Mouse (Mus musculus) retina, embryonic 14.5 days (tissue): ENCODE measurements at regions not wholly inside any gene's neighbourhood (a gene's known extent, or its start where the extent isn't known, plus 50 kb on each side); places are given as distances from the start of the nearest gene placed in this dataset.
A peak's percentile ranks its signal among the peaks of the same experiment; 100 is the strongest.

Experiments used
- DNase-seq: peaks from one replicate; pipeline ENCODE4 v3.0.0-alpha.2; 2015; ENCODE audit warnings: low spot score

DNA sequence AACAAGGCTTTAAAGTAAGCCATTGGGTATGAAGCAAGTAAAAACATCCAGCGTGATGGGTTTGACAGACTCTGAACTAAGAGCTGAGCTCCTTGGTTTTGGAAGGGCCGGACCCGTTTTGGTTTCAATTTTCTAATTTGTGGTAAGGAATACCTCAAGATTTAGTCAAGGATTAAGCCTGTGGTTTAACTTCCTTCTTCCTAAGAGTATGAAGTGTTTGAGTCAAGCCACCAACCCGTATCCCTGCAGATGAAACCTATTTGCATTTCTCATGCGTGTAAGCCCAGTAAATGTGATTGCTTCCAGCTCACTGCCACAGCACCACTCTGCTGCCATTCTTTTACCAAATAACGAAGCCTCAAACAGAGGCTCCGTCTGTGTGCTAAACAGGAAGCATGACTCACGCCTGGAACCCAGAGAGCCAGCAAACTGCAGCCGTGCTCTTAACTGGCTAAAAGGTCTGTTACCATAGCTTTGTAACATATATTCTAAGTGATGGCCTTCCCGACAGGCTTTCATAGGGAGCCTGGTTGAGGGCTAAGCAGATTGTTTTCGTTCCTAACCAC lies 149.7 kb downstream of the Etv1 start:
- DNase-seq, result peak; percentile 50

DNA sequence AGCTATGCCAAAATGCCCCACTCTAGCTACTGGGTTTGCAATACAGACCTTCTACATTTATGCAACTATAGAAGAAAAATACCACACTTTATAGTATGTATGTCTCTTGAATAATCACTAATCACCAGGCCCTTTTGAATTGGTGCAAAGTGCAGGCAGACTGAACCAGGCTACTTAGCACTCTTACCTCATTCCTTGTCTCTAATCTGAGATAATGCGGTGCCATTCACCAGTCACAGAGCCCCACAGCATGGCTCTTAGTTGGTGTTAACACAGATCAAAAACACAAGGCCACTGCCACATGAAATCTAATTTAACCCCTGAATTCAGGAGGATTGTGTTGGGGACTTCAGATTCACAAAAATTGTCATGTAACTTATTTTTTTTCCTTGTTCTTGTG lies 150.5 kb downstream of the Etv1 start:
- peak; percentile 5 for DNase-seq

DNA sequence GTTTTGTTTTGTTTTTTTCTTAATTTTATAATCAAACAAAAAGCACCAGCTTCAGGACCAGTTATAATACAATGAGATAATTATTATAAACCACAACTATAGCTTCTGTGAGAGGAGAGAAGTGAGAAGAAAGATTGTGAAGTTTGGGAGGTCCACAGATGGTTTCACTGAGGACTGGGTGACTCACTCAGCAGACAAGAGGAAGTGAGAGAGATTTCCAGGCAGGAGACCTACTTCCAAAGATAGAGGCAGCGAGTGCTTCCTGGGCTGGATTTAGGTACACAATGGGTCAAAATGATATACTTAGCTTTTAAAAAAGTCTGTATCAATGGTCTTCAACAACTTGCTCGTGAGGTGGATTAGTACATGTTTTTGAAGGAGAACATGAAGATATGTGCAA lies 152.6 kb downstream of the Etv1 start:
- no peak for DNase-seq

DNA sequence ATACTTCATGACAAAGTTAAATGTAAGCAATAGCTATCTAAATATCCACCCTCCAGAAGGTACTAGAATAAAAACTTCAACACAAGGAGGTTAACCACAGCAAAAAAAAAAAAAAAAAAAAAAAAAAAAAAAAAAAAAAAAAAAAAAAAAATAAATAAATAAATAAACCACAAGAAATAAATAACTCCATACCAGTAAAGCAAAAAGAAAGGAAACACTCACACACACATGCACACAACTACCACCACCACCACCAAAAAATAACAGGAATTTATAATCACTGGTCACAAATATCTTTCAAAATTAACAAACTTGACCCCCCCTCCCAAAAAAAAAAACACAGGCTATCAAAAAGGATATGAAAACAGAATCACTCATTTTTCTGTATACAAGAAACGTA lies 180.4 kb downstream of the Etv1 start:
- DNase-seq, result no peak

DNA sequence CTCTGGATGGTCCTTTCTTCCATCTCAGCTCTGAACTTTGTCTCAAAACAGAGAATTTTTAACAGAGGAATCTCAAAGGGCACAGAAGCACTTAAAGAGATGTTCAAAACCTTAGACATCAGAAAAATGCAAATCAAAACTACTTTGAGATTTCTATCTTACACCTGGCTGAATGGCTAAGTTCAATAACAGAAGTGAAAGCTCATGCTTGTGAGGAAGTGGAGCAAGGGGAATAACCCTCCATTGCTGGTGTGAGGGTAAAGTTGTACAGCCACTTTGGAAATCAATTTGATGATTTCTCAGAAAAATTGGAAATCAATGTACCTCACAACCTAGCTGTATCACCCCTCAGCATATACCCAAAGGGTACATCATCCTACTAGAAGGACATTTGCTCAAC lies 183.1 kb downstream of the Etv1 start:
- no peak for DNase-seq

DNA sequence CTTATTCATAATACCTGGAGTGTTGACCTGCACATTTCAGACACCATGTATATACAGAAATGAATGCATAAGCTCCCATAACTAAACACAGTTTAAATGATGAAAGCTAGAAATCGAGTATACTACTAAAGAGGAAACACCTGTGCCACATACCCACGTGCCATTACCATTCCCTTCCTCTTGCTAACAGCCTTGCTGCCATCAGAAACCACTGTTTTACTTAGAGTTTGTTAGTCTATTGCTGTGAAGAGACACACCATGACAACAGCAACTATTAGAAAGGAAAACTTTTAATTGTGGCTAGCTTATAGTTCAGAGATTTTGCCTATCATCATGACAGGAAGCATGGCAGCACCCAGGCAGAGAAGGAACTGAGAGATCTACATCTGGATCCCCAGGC lies 191.2 kb downstream of the Etv1 start:
- DNase-seq, result no peak

DNA sequence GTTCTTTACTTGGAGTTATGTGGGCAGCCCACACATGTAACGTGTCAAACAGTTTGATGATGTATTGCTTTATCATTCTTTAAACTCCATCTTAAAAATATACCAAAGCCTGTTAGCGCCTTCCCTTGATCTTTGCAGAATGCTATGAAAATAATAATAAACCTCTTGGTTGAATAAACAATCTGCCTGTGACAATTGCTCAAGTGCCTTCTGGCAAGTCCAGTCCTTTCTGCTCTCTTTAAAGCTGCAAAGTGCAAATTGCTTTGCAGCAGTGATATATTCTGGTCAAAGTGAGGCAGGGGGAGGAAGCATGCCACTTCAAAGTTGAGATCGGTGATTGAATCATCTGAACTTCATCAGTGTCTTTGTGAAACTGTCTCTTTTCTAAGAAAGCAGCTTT lies 193.0 kb downstream of the Etv1 start:
- DNase-seq, result no peak

DNA sequence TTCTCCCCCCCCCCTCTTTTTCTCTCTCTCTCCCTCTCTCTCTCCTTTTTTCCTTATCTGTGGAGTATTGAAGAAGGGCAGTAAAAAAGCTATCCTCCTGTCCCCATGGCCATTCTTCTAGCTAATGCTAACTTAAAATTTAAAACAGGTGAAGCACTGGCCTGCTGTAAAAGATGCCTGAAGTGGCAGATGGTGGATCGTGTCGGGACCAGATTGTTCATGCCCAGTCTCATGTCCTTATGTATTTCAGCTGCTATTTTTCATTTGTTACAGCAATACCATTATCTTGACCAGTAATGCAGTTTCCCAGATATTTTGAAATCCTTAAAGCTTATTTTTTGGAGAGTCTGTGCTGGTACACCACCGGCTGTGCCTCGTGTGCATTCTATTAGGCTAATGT lies 196.3 kb downstream of the Etv1 start:
- DNase-seq, result no peak

DNA sequence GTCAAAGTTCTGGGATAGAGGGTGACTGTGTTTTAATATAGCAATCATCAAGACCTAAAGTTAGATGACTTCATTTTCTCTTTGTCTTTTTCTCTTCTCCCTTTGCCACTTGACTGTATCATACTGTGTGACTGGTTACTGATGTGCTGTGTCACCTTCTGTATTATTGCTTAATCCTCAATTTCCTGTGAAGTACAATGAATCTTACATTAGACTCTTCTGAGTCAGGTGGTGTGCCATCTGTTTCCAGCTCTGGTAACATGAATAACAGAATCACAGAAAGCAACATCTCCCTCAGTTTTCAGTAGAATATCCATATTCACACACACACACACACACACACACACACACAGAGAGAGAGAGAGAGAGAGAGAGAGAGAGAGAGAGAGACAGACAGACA lies 203.2 kb downstream of the Etv1 start:
- no peak for DNase-seq

DNA sequence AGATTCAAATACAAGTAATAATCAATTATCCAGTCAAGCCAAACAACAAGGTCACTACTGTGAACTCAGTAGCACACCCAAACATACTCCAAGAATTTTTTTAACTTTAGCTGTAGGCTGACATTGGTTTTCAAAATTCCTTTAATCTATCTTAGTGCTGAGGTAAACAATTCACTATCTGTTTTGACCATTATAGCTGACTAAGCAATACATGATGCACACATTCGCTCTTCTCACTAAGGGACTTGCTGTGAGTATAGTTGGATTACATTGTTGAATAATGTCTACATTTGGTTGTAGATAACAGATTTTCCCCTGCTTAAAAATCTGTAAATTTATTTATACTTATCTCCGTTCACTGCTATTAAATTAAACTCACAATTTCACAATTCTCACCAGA lies 206.7 kb downstream of the Etv1 start:
- no peak for DNase-seq

DNA sequence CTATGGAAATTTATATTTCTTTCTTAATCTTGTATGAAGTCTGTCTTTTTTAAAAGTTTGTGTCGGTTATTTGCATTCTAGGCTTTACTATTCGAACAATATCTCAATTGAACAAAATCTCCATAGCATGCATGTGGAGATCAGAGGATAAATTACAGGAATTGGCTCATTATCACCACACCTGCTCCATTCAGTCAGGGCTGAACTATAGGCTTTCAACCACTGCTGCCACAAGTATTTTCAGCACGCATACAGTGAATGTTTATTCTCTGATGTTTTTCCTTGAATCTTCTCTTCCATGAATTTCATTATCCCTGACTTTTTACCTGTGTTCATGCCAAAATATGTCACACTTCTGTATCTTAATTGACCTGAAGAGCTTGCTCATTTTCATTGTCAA lies 207.2 kb downstream of the Etv1 start:
- DNase-seq, result no peak

DNA sequence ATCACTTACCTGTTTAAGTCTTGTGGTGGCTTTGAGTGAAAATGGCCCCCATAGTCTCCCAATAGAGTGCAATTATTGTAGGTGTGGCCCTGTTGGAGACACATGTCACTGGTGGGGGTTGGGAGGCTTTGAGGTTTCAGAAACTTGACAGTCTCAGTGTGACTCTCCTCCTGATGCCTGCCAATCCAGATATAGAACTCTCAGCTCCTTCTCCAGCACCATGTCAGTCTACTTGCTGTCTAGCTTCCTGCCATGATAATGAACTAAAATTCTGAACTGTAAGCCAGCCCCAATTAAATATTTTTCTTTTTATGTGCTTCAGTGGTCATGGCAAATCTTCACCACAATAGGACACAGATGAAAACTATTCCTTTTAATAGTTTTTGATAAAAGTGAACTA lies 208.1 kb downstream of the Etv1 start:
- DNase-seq, result no peak

DNA sequence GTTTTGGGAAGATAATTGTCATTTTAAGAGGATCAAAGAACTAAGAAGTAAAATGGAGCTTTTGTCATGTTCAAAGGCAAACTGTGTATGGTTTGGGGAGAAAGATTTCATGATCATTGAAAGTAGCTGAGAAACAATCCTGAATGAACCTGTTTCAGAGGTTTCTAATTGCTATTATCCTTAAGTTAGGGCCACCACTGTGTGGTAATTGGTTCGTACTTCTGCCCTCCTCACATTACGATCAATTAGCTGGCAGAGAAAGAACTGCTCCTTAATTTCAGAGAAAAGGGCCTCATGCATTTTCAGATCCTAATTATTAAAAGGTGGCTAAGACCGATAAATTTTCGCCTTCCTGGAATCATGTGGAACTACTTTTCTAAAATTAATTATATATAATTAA lies 208.6 kb downstream of the Etv1 start:
- DNase-seq, result peak; percentile 6

DNA sequence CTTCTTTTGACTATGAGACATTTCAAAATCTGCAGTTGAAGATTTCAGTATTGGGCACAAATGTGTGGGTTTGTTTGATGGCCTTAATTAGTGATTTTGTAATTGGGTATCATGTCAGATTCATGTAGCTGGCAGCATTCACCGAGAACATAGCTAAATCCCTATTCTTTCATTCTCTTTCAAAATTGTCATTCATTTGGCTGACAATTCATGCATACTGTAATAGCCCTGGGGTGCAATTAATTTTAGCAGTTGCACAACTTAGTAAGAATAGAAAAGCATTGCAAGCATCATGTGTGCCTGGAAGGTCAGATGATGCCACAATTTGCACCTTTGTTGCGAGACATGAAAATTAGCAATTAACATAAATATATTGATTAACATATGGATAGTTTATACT lies 248.0 kb downstream of the Etv1 start:
- peak; percentile 50 for DNase-seq

DNA sequence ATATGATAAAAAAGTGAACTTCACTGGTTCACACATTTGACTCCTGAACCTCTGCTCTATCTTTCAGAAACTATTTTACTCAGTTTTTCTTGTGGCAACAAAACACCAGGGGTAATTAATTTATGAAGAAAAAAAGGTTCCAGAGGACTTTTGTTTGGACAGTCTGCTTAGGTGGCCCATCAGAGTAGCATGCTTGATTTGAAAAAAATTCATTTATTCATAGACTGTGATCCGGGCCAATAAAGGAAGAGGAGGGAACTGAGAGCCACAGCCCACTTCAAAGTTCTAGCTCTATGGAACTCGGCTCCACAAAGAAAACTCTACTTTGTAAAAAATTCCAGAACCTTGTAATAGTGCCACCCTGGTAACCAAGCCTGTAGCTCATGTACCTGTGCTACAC lies 248.8 kb downstream of the Etv1 start:
- DNase-seq, result no peak

DNA sequence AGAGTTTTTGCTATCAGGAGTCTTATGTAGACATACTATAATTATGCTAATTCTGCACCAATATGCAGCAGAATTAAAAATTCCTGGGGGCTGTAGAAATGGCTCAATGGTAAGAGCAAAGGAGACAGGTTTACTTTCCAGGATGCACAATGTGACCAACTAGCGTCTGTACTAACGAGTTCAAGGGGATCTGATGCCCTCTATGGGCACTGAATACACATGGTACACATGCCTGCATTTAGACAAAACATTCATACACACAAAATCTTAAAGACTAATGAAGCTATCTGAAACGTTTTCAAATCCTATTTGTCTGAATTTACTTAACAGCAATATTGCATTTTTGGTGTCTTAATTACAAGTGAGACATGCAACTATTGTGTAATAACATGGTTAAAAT lies 254.8 kb downstream of the Etv1 start:
- DNase-seq, result no peak

DNA sequence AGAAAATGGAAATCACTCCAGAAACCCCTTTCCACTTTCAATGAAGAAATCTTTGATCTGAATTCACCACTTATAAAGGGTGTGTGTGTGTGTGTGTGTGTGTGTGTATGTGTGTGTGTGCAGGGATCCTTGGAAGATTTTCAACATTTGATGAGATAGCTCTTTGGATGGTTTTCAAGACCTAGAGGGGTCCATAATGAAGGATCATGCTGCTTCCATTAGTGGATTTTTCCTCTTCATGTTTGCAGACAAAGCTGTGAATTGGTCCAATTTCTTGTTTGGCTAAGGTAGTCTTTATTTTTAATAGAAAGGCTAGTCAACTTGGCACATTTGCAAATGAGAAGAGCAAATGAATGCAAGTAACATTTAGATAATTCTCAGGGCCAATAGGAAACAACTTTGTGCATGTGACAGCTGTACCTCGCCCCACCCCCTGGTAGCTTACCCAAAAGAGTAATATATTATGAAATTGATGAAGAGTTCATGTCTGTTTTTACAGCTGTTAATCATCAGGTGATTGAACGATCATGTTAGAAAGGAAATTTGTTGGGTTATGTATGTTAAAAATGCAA lies 257.4 kb downstream of the Etv1 start:
- DNase-seq, result no peak

DNA sequence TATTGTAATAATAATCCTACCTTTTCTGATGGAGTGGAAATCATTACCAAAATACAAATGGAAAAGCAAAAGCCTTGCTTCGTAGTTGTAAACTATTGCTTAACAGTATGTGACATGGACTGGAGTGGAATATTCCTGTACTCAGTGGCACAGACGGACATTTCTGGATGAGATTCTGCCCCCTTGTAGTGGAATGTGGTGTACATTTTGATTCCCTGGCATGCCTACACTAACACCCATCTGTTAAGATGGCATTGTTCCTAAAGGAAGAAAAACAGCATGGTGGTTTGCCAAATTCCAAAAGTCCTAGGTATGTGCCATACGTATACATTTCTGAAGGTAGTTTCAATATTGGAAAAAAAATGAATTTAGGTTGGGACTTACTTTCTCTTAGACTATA lies 258.9 kb downstream of the Etv1 start:
- no peak for DNase-seq

DNA sequence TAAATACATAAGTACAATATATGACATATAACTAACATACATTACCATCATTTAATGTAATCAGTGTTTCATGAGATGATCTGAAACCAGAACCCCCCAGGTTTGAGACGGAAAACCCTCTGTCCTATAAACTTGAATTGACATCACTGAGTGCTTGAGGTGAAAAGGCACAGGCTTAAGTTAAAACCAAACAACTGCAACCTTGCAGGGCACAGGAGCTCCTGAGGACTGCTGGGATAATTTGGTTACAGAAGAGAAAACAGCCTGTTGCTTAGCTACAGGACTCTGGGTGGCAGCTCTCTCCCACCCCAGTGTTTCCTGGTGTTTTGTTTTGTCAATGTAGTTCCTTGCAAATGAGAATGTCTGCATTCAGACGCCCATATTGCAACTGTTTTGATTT lies 259.5 kb downstream of the Etv1 start:
- DNase-seq, result peak; percentile 19

DNA sequence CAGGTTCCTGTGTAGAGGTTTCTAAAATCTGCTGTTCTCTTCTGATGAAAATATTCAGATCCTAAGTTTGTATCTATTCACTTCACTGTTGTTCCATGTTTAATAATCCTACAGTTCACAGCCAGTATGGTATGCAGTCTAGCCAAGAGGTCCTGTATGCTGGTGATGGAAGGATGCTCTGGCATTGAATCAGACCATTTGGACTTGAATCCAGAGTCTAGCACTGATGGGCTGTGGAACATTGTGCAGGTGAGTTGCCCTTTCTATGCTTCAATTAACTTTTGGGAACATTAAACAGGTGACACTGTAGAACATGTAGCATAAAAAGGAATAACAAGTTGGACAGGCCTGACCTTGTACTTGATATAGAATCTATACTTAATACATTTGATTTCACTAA lies 267.9 kb downstream of the Etv1 start:
- DNase-seq, result no peak

DNA sequence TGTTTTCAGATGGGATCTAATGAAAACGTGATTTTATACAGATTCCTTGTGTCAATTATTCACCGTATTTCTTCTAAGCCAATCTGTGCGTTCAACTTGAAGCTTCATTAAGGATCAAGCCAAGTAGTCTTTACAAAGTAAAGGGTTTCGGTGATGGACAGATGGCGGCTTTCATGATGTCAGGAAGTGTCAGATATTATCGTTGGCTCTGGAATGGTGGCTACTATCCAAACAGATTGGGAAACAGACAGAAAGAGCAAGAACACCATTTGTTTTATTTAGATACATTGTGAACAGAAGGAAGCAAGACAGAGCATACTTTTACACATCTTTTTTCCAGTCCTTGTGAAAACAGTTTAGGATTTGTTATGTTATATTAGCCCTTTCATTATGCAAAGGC lies 269.3 kb downstream of the Etv1 start:
- no peak for DNase-seq

DNA sequence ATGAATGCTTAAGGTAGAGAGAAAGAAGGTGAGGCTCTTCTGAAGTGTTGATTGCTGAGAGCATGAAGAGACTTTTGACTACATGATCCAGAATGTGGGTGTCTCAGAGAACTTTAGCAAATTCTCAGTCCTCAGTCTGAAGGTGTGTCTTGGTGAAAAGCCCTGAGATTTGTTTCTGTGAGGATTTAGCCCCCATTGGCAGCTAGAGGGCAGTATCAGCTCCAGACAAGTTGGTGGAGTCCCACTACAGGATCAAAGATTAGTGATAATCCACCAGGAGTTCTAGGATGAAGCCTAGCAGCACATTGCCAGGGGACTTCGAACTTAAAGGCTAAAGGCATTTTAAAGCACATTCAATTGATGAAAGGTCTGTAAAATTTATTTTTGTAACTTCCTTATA lies 269.8 kb downstream of the Etv1 start:
- peak; percentile 17 for DNase-seq

DNA sequence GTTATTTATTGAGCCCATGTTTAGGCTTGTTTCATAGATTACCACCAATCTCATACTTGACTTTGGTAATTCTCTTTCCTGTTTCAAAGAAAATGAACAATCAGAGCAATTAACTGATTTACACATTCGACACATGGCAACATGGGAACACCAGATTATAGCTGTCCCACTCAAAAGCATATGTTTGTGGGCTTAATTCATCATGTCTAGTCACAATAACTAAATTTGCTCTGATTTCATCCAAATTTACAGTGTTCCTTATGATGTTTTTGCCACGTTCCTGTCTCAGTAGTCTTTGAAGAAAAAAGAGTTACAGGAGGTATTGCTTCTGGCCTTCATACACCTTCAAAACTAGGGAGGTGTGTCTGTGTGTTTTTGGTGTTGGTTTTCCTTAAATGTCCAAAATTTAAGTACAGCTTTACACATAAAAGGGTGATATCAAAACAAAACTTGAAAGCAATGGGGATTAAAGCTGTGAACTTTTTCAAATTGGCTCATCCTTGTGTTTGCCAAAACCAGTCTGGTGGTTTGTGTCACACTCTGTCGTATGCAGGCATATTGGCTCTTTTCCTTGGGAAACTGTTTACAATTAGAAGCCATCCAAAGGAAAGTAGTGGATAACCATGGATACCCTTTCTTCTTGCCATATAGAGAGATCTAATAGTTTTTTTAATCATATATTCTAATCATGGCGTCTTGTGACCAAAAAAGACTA lies 291.3 kb downstream of the Etv1 start:
- no peak for DNase-seq
